Mouse (Mus musculus) thymus, postnatal 4 days (tissue): ENCODE measurements around the gene Kcns1.

Source experiments
- DNase-seq: peaks from one replicate; pipeline ENCODE4 v3.0.0; 2021

The Kcns1 gene

GRCm38 (mm10) chr2:164170326-164170725 lies 587 bp downstream of the Kcns1 start:
- DNase-seq: no peak

- DNase-seq: peak; percentile 54
These were observed 2.4 kb downstream of the Kcns1 start for GRCm38 (mm10) chr2:164168571-164168946.

- peak; percentile 25 for DNase-seq
These were observed 3.0 kb downstream of the Kcns1 start for GRCm38 (mm10) chr2:164167752-164168570.

GRCm38 (mm10) chr2:164164941-164165340 lies 6.0 kb downstream of the Kcns1 start:
- no peak for DNase-seq

- DNase-seq: no peak
These were observed 9.3 kb downstream of the Kcns1 start for GRCm38 (mm10) chr2:164161515-164162055.

- no peak for DNase-seq
These were observed 12.1 kb downstream of the Kcns1 start for GRCm38 (mm10) chr2:164158838-164159237.

- DNase-seq: no peak
These were observed 14.8 kb downstream of the Kcns1 start for GRCm38 (mm10) chr2:164156158-164156557.

- DNase-seq: no peak
These were observed 16.9 kb downstream of the Kcns1 start for GRCm38 (mm10) chr2:164154007-164154406.

- DNase-seq: no peak
These were observed 18.6 kb downstream of the Kcns1 start for GRCm38 (mm10) chr2:164152341-164152740.

GRCm38 (mm10) chr2:164150086-164150760 lies 20.7 kb downstream of the Kcns1 start:
- DNase-seq: no peak

GRCm38 (mm10) chr2:164146556-164146955 lies 24.4 kb downstream of the Kcns1 start:
- no peak for DNase-seq

GRCm38 (mm10) chr2:164144541-164144940 lies 26.4 kb downstream of the Kcns1 start:
- no peak for DNase-seq

GRCm38 (mm10) chr2:164144025-164144424 lies 26.9 kb downstream of the Kcns1 start:
- DNase-seq: no peak

GRCm38 (mm10) chr2:164142021-164142420 lies 28.9 kb downstream of the Kcns1 start:
- DNase-seq: no peak

- DNase-seq: no peak
These were observed 33.2 kb downstream of the Kcns1 start for GRCm38 (mm10) chr2:164137754-164138153.

- DNase-seq: no peak
These were observed 34.5 kb downstream of the Kcns1 start for GRCm38 (mm10) chr2:164136393-164136792.

GRCm38 (mm10) chr2:164135367-164135766 lies 35.5 kb downstream of the Kcns1 start:
- DNase-seq: no peak

GRCm38 (mm10) chr2:164134563-164134962 lies 36.4 kb downstream of the Kcns1 start:
- no peak for DNase-seq

- DNase-seq: no peak
These were observed 39.3 kb downstream of the Kcns1 start for GRCm38 (mm10) chr2:164131586-164131985.

- no peak for DNase-seq
These were observed 42.1 kb downstream of the Kcns1 start for GRCm38 (mm10) chr2:164128576-164129411.

- DNase-seq: no peak
These were observed 43.6 kb downstream of the Kcns1 start for GRCm38 (mm10) chr2:164127297-164127696.

- peak; percentile 34 for DNase-seq
These were observed 44.4 kb downstream of the Kcns1 start for GRCm38 (mm10) chr2:164126533-164126955.

- DNase-seq: no peak
These were observed 47.6 kb downstream of the Kcns1 start for GRCm38 (mm10) chr2:164123169-164123766.
